Mouse (Mus musculus): ENCODE results near the gene Coq7. TPM values are rescaled to one million over a fixed set of nuclear protein-coding genes. Genes with fewer than 3 reads are reported as not detected.
A peak's percentile ranks its signal among the peaks of the same experiment; 100 is the strongest.

Coq7 gene
- polyA plus RNA-seq, 1 experiment from 2014 or later: 127 TPM

DNA sequence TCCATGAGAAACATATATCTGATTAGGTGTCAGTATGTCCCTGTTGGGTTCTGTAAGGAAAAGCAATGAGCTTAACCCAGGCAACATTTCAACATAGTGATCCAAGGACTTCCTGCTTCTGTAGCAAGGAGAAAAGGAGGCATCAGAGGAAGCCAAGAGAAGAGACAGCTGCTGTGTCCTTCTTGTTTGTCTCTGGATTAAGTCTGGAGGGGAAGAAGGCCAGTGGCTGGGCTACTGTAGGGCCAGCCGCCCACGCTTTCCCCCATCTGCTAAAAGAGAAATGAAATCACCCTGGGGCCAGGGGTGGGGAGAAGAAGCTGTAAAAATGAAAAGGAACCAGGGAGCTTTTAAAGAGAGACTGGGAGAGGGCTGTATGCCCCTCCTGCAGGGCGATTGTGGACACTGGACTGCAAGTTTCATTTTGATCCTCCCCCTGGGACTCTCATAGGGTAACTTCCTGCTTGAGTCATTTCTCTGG is 54.3 kb downstream of the Coq7 start:
- no peak overlapping the region for H3K27ac ChIP-seq (ENCODE audit: low read depth, low read length)
- no peaks in the 10 kb centered on the region for H3K36me3 ChIP-seq (ENCODE audit: control insufficient read depth, insufficient read depth, low read length)
- no peaks in the 10 kb centered on the region for H3K9me3 ChIP-seq (ENCODE audit: control insufficient read depth, low read length)
- no peak overlapping the region for H3K4me3 ChIP-seq (ENCODE audit: low read depth, low read length)
- no peaks in the 10 kb centered on the region for H3K27me3 ChIP-seq (ENCODE audit: control insufficient read depth, insufficient read depth, low read length)
- 30% methylated on average over 3 of the region's 3 CpGs for WGBS
- no peak for ATAC-seq (ENCODE audit: low read depth)
- H3K4me2 ChIP-seq (ENCODE audit: low read depth, low read length): no peak overlapping the region
- H3K9ac ChIP-seq (replicated peaks; ENCODE audit: low read depth, low read length): no peak overlapping the region
- no peaks in the 10 kb centered on the region for H3K4me1 ChIP-seq (ENCODE audit: control insufficient read depth, insufficient read depth, low read length)

DNA sequence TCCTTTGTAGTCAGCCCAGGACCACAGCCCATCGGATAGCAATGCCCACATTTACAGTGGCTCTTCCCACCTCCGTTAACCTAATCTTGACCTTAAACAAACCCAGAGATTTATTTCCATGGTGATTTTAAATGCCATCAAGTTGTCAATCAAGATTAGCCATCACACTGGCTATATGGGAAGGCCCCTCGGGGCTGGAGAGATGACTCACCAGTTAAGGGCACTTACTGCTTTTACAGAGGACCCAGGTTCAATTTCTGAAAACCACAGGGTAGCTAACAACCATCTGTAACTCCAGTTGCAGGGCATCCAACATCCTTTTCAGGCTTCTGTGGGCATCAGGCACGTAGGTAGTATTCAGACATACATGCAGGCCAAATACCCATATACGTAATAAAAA is 56.7 kb downstream of the Coq7 start:
- no peaks in the 10 kb centered on the region for H3K9me3 ChIP-seq (ENCODE audit: control insufficient read depth, low read length)
- H3K4me2 ChIP-seq (ENCODE audit: low read depth, low read length): no peak overlapping the region
- 73% methylated on average over 5 of the region's 5 CpGs for WGBS
- H3K27ac ChIP-seq (ENCODE audit: low read depth, low read length): no peak overlapping the region
- no peaks in the 10 kb centered on the region for H3K36me3 ChIP-seq (ENCODE audit: control insufficient read depth, insufficient read depth, low read length)
- H3K27me3 ChIP-seq (ENCODE audit: control insufficient read depth, insufficient read depth, low read length): no peaks in the 10 kb centered on the region
- no peak overlapping the region for H3K4me3 ChIP-seq (ENCODE audit: low read depth, low read length)
- no peaks in the 10 kb centered on the region for H3K4me1 ChIP-seq (ENCODE audit: control insufficient read depth, insufficient read depth, low read length)
- ATAC-seq (ENCODE audit: low read depth): no peak
- no peak overlapping the region for H3K9ac ChIP-seq (replicated peaks; ENCODE audit: low read depth, low read length)

DNA sequence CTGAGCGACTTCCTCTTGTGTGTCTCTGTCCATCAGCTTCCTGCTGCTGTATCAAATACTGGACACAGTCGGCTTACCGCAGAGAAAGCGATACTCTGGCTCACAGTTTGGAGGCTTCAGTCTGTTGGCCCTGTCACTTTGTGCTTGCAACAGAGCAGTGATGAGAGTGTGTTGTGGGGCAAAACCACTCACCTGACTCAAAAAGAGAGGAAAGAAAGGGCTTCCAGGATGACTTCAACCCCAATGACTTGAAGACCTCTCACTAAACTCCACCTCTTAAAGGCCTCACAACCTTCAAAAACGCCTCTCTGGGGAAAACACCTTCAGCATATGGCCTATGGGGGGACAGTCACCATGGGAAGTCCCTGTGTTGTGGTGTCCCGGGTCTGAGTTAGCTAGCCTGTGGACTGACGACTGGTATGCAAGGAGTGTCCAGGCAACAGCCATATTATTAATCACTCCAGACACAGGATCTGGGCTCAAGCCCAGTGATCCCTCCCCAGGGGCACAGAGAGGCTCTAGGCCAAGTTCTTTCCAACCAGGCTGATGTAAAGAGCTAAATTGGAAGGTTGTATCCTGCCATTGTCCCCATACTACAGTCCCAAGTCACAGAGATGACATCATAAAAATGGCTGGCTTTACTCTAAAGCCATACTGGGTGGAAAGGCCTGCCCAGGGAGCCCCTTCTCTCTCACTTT is 58.0 kb downstream of the Coq7 start:
- no peak overlapping the region for H3K9ac ChIP-seq (replicated peaks; ENCODE audit: low read depth, low read length)
- H3K27me3 ChIP-seq (ENCODE audit: control insufficient read depth, insufficient read depth, low read length): no peaks in the 10 kb centered on the region
- no peaks in the 10 kb centered on the region for H3K4me1 ChIP-seq (ENCODE audit: control insufficient read depth, insufficient read depth, low read length)
- H3K4me2 ChIP-seq (ENCODE audit: low read depth, low read length): no peak overlapping the region
- no peak overlapping the region for H3K27ac ChIP-seq (ENCODE audit: low read depth, low read length)
- no peaks in the 10 kb centered on the region for H3K36me3 ChIP-seq (ENCODE audit: control insufficient read depth, insufficient read depth, low read length)
- no peak overlapping the region for H3K4me3 ChIP-seq (ENCODE audit: low read depth, low read length)
- H3K9me3 ChIP-seq (ENCODE audit: control insufficient read depth, low read length): no peaks in the 10 kb centered on the region
- no peak for ATAC-seq (ENCODE audit: low read depth)
- WGBS: 79% methylated on average over 7 of the region's 7 CpGs

DNA sequence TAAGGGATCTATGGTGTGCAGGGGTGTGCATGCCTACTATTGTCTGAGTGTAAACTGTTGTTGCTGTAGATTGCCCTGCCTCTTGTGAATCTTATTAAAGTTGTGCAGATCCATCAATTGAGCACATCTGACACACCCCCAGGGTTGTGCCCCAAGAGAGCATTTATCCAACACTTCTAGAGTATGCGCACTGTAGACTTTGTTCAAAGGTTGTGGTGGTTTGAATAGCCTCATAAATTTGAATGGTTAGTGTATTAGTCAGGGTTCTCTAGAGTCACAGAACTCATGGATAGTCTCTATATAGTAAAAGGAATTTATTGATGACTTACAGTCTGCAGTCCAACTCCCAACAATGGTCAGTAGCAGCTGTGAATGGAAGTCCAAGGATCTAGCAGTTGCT is 60.3 kb downstream of the Coq7 start:
- Histone ChIP-seq H3K36me3 (ENCODE audit: control insufficient read depth, insufficient read depth, low read length) (no peaks in the 10 kb centered on the region), H3K9ac (replicated peaks; ENCODE audit: low read depth, low read length) (no peak overlapping the region), H3K4me1 (ENCODE audit: control insufficient read depth, insufficient read depth, low read length) (no peaks in the 10 kb centered on the region), H3K9me3 (ENCODE audit: control insufficient read depth, low read length) (no peaks in the 10 kb centered on the region), H3K27ac (ENCODE audit: low read depth, low read length) (no peak overlapping the region), H3K27me3 (ENCODE audit: control insufficient read depth, insufficient read depth, low read length) (no peaks in the 10 kb centered on the region), H3K4me3 (ENCODE audit: low read depth, low read length) (no peak overlapping the region), H3K4me2 (ENCODE audit: low read depth, low read length) (no peak overlapping the region)
- WGBS: 57% methylated on average over 1 of the region's 1 CpGs
- ATAC-seq (ENCODE audit: low read depth): no peak

DNA sequence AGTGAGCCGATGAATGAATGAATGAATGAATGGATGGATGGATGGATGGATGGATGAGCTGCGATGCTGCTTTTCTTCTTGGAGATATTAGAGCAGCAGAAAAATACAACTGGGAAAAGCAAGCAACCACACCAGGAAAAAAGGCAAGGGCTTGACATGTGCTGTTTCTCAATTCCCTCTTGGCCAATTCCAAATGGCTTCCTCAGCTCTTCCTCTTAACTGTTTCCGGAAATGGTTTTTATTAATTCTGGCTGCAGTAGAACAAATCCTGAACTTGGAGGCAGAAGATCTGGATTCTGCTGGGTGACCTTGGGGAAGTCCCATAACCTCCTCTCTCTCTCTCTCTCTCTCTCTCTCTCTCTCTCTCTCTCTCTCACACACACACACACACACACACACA is 65.1 kb downstream of the Coq7 start:
- ATAC-seq (ENCODE audit: low read depth): no peak
- WGBS: 82% methylated on average over 3 of the region's 3 CpGs
- Histone ChIP-seq H3K4me1 (ENCODE audit: control insufficient read depth, insufficient read depth, low read length) (peaks cover 4% of the 10 kb centered on the region; the same call in 1 of the 2 replicates), H3K4me3 (ENCODE audit: low read depth, low read length) (no peak overlapping the region), H3K27ac (ENCODE audit: low read depth, low read length) (no peak overlapping the region), H3K4me2 (ENCODE audit: low read depth, low read length) (no peak overlapping the region), H3K36me3 (ENCODE audit: control insufficient read depth, insufficient read depth, low read length) (no peaks in the 10 kb centered on the region), H3K27me3 (ENCODE audit: control insufficient read depth, insufficient read depth, low read length) (no peaks in the 10 kb centered on the region), H3K9ac (replicated peaks; ENCODE audit: low read depth, low read length) (no peak overlapping the region), H3K9me3 (ENCODE audit: control insufficient read depth, low read length) (no peaks in the 10 kb centered on the region)

GRCm38 (mm10) chr7:118464432-118464831 is 68.7 kb downstream of the Coq7 start:
- Histone ChIP-seq H3K27me3 (ENCODE audit: control insufficient read depth, insufficient read depth, low read length) (no peaks in the 10 kb centered on the region), H3K4me1 (ENCODE audit: control insufficient read depth, insufficient read depth, low read length) (peaks cover 4% of the 10 kb centered on the region; the same call in 1 of the 2 replicates), H3K9ac (replicated peaks; ENCODE audit: low read depth, low read length) (no peak overlapping the region), H3K9me3 (ENCODE audit: control insufficient read depth, low read length) (no peaks in the 10 kb centered on the region), H3K4me3 (ENCODE audit: low read depth, low read length) (no peak overlapping the region), H3K36me3 (ENCODE audit: control insufficient read depth, insufficient read depth, low read length) (no peaks in the 10 kb centered on the region), H3K4me2 (ENCODE audit: low read depth, low read length) (no peak overlapping the region), H3K27ac (ENCODE audit: low read depth, low read length) (no peak overlapping the region)
- WGBS: 51% methylated on average over 4 of the region's 4 CpGs
- no peak for ATAC-seq (ENCODE audit: low read depth)

GRCm38 (mm10) chr7:118462818-118463762 is 70.1 kb downstream of the Coq7 start:
- H3K4me3 ChIP-seq (ENCODE audit: low read depth, low read length): no peak overlapping the region
- peaks cover 4% of the 10 kb centered on the region; the same call in 1 of the 2 replicates for H3K4me1 ChIP-seq (ENCODE audit: control insufficient read depth, insufficient read depth, low read length)
- no peak overlapping the region for H3K9ac ChIP-seq (replicated peaks; ENCODE audit: low read depth, low read length)
- H3K4me2 ChIP-seq (ENCODE audit: low read depth, low read length): no peak overlapping the region
- no peaks in the 10 kb centered on the region for H3K36me3 ChIP-seq (ENCODE audit: control insufficient read depth, insufficient read depth, low read length)
- ATAC-seq (ENCODE audit: low read depth): peak; percentile 80
- WGBS: 11% methylated on average over 11 of the region's 11 CpGs
- no peaks in the 10 kb centered on the region for H3K27me3 ChIP-seq (ENCODE audit: control insufficient read depth, insufficient read depth, low read length)
- H3K27ac ChIP-seq (ENCODE audit: low read depth, low read length): no peak overlapping the region
- no peaks in the 10 kb centered on the region for H3K9me3 ChIP-seq (ENCODE audit: control insufficient read depth, low read length)

- no peaks in the 10 kb centered on the region for H3K9me3 ChIP-seq (ENCODE audit: control insufficient read depth, low read length)
- no peaks in the 10 kb centered on the region for H3K27me3 ChIP-seq (ENCODE audit: control insufficient read depth, insufficient read depth, low read length)
- WGBS: 31% methylated on average over 16 of the region's 16 CpGs
- peaks cover 4% of the 10 kb centered on the region; the same call in 1 of the 2 replicates for H3K4me1 ChIP-seq (ENCODE audit: control insufficient read depth, insufficient read depth, low read length)
- no peak for ATAC-seq (ENCODE audit: low read depth)
- H3K27ac ChIP-seq (ENCODE audit: low read depth, low read length): no peak overlapping the region
- H3K36me3 ChIP-seq (ENCODE audit: control insufficient read depth, insufficient read depth, low read length): no peaks in the 10 kb centered on the region
- no peak overlapping the region for H3K4me3 ChIP-seq (ENCODE audit: low read depth, low read length)
- no peak overlapping the region for H3K9ac ChIP-seq (replicated peaks; ENCODE audit: low read depth, low read length)
- H3K4me2 ChIP-seq (ENCODE audit: low read depth, low read length): no peak overlapping the region
Measured at GRCm38 (mm10) chr7:118461400-118462136, 71.6 kb downstream of the Coq7 start.
